Mouse (Mus musculus): Measurements from ENCODE around the gene Hfe2. TPM values are rescaled to one million over a fixed set of nuclear protein-coding genes. Genes with fewer than 3 reads are reported as not detected.

Hfe2 gene
- polyA plus RNA-seq, 1 experiment: not detected

GRCm38 (mm10) chr3:96526864-96527542, 2.0 kb downstream of the Hfe2 start:
- no peak for TF ChIP-seq GATA1 (IDR thresholded peaks at IDR 0.05; ENCODE audit: low read length)

GRCm38 (mm10) chr3:96528506-96528905, 3.5 kb downstream of the Hfe2 start:
- TF ChIP-seq GATA1 (IDR thresholded peaks at IDR 0.05; ENCODE audit: low read length): no peak

GRCm38 (mm10) chr3:96532050-96532449, 7.1 kb downstream of the Hfe2 start:
- no peak for TF ChIP-seq GATA1 (IDR thresholded peaks at IDR 0.05; ENCODE audit: low read length)

GRCm38 (mm10) chr3:96534300-96534699, 9.3 kb downstream of the Hfe2 start:
- no peak for TF ChIP-seq GATA1 (IDR thresholded peaks at IDR 0.05; ENCODE audit: low read length)

- no peak for TF ChIP-seq GATA1 (IDR thresholded peaks at IDR 0.05; ENCODE audit: low read length)
Observed at GRCm38 (mm10) chr3:96539316-96539715, 14.3 kb downstream of the Hfe2 start.

- no peak for TF ChIP-seq GATA1 (IDR thresholded peaks at IDR 0.05; ENCODE audit: low read length)
Observed at GRCm38 (mm10) chr3:96540740-96541139, 15.8 kb downstream of the Hfe2 start.

- no peak for TF ChIP-seq GATA1 (IDR thresholded peaks at IDR 0.05; ENCODE audit: low read length)
Observed at GRCm38 (mm10) chr3:96541328-96542078, 16.5 kb downstream of the Hfe2 start.

- TF ChIP-seq GATA1 (IDR thresholded peaks at IDR 0.05; ENCODE audit: low read length): no peak
Observed at GRCm38 (mm10) chr3:96542554-96542953, 17.6 kb downstream of the Hfe2 start.

- no peak for TF ChIP-seq GATA1 (IDR thresholded peaks at IDR 0.05; ENCODE audit: low read length)
Observed at GRCm38 (mm10) chr3:96543345-96543744, 18.4 kb downstream of the Hfe2 start.

GRCm38 (mm10) chr3:96545565-96545964, 20.6 kb downstream of the Hfe2 start:
- TF ChIP-seq GATA1 (IDR thresholded peaks at IDR 0.05; ENCODE audit: low read length): no peak

- no peak for TF ChIP-seq GATA1 (IDR thresholded peaks at IDR 0.05; ENCODE audit: low read length)
Observed at GRCm38 (mm10) chr3:96546880-96547279, 21.9 kb downstream of the Hfe2 start.

GRCm38 (mm10) chr3:96547389-96547960, 22.5 kb downstream of the Hfe2 start:
- TF ChIP-seq GATA1 (IDR thresholded peaks at IDR 0.05; ENCODE audit: low read length): no peak

- TF ChIP-seq GATA1 (IDR thresholded peaks at IDR 0.05; ENCODE audit: low read length): no peak
Observed at GRCm38 (mm10) chr3:96548824-96549223, 23.9 kb downstream of the Hfe2 start.

- TF ChIP-seq GATA1 (IDR thresholded peaks at IDR 0.05; ENCODE audit: low read length): no peak
Observed at GRCm38 (mm10) chr3:96549346-96549745, 24.4 kb downstream of the Hfe2 start.

GRCm38 (mm10) chr3:96551203-96551602, 26.2 kb downstream of the Hfe2 start:
- no peak for TF ChIP-seq GATA1 (IDR thresholded peaks at IDR 0.05; ENCODE audit: low read length)

GRCm38 (mm10) chr3:96551890-96552289, 26.9 kb downstream of the Hfe2 start:
- no peak for TF ChIP-seq GATA1 (IDR thresholded peaks at IDR 0.05; ENCODE audit: low read length)

- TF ChIP-seq GATA1 (IDR thresholded peaks at IDR 0.05; ENCODE audit: low read length): no peak
Observed at GRCm38 (mm10) chr3:96553601-96554000, 28.6 kb downstream of the Hfe2 start.
